Mouse (Mus musculus) retina, postnatal 1 day (tissue): ENCODE measurements at regions not wholly inside any gene's neighbourhood (a gene's known extent, or its start where the extent isn't known, plus 50 kb on each side); places are given as distances from the start of the nearest gene placed in this dataset.
"Not testable (repeated sequence)": the region's sequence is repeated elsewhere in the genome, so short reads cannot be mapped to it uniquely, and the experiment has no call there.

Experiments
- DNase-seq: peaks from one replicate; pipeline ENCODE4 v3.0.0-alpha.2; 2012

- peak; percentile 76 for DNase-seq
Observed at GRCm38 (mm10) chr8:126081279-126081678, 86.3 kb downstream of the Kcnk1 start.

DNA sequence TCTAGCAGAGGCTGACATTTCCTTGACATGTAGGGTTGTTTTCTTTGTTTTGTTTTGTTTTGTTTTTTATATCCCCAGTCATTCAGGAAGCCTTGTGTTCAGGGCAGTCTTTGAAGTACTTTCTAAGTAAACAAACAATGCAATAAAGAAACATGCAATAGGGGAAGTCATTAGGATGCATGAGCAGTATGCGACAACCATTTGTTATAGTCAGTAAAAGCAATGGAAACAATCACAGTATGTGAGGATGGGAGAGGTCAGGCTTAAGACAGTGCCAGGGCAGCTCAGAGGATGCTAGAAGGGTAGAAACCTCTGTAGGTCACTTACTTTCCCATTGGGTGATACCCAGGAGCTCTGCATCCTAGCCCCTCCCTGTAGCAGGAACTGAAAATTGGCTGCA, 87.9 kb downstream of the Kcnk1 start:
- no peak for DNase-seq

GRCm38 (mm10) chr8:126090772-126091171, 95.8 kb downstream of the Kcnk1 start:
- no peak for DNase-seq

DNA sequence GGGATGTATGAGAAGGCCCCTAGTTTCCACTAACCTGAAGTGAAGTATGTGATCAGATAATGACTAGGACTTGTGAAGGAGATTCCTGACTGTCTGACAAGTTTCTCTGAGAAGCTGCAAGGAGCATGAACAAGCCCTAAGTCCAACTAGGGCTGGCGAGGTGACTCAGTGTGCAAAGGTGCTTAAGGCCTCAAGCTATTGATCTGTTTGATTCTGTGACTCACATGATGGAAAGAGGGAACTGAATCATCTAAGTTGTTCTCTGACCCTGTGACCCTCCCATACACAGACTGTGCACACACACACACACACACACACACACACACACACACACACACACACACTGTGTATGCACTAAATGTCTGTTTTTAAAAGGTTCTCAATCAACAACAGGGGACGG, 99.0 kb downstream of the Kcnk1 start:
- DNase-seq: no peak

GRCm38 (mm10) chr8:126096056-126096455, 101.1 kb downstream of the Kcnk1 start:
- DNase-seq: no peak

GRCm38 (mm10) chr8:126096636-126097170, 101.7 kb downstream of the Kcnk1 start:
- DNase-seq: no peak

DNA sequence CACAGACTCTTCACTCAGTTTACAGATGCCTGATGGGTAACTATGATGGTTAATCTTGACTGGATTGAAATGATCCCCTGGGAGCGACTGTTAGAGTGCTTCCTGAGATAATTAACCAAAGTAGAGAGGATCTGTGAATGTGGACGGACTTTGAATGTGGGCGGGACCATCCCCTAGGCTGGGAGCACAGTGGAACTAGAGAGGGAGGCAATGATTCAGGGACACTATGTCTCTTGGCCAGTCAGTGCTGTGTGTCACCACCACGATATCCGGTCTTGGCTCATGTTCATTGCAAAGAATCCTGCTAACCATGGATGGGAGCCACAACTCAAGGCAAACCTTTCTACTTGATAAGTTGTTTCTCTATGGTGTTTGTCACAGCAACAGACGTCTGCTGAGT, 103.9 kb downstream of the Kcnk1 start:
- DNase-seq: no peak

GRCm38 (mm10) chr8:126099889-126100288, 104.9 kb downstream of the Kcnk1 start:
- DNase-seq: no peak

- DNase-seq: no peak
Observed at GRCm38 (mm10) chr8:126105043-126105442, 110.1 kb downstream of the Kcnk1 start.

GRCm38 (mm10) chr8:126126041-126126440, 131.1 kb downstream of the Kcnk1 start:
- DNase-seq: no peak

DNA sequence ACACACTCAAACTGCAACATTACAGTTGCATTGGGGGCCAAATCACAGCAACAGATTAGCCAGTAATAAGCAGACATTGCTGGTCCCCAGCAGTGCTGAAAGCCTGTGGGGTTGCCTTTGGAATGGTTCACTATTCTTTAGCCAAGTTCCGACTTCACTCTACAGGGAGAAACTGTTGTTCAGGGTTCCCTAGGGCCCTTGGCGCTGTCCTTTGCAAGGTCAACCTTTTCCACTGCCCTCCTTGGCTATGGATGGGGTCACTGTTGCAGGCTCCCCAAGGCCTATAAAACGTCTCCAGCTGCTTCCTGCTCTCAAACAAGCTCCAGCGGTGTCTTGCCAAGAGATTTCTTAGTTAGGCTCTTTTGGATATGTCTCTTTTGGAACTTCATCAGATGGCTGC, 137.1 kb downstream of the Kcnk1 start:
- DNase-seq: no peak

DNA sequence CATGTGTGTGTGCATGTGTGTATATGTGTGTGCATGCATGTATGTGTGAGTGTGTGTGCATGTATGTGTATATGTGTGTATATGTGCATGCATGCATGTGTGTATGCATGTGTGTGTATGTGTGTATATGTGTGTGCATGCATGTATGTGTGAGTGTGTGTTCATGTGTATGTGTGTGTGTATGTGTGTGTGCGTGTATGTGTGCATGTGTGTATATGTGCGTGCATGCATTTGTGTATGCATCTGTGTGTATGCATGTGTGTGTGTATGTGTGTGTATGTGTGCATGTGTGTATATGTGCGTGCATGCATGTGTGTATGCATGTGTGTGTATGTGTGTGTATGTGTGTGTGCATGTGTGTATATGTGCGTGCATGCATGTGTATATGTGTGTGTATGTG, 137.9 kb downstream of the Kcnk1 start:
- DNase-seq: not testable (repeated sequence)

DNA sequence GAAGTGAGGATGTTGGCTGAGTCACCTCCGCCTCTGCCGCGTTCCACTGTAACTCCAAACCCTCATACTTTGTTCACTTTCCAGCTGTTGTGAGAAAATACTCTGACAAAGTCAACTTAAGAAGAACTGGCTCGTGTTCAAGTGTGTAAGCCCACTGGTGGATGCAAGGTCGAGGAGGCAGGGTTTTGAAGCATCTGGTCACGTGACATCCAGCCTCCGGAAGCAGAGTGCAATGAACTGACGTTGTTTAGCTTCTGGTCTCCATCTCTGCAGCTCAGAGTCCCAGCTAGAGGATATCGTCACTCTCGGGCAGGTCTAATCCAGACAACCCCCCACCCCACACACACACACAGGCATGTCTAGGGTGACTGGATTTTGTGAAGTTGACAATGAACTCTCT, 140.1 kb downstream of the Kcnk1 start:
- no peak for DNase-seq

GRCm38 (mm10) chr8:126135573-126135972, 140.6 kb downstream of the Kcnk1 start:
- no peak for DNase-seq

DNA sequence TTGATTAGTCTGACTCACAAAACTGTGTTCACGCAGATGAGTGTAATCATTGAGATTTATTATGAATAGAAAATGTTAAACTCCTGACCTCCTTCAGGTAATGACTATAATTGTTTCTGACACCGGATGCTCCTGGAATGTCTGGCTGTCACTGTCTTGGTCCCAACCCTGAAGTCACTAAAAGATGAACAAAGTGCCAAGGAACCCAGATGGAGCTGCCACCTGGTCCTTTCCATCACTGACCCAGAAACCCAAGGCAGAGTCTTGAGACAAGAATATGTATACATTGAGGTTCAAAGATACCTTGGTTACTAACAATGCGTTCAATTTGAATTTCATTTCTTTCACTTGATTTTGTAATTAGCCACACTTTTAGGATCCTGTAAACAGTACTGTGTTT, 142.0 kb downstream of the Kcnk1 start:
- no peak for DNase-seq

- peak; percentile 26 for DNase-seq
Observed at GRCm38 (mm10) chr8:126137452-126137851, 142.5 kb downstream of the Kcnk1 start.

- DNase-seq: peak; percentile 62
Observed at GRCm38 (mm10) chr8:126138645-126139545, 143.9 kb downstream of the Kcnk1 start.

GRCm38 (mm10) chr8:126139546-126139870, 144.5 kb downstream of the Kcnk1 start:
- DNase-seq: no peak

GRCm38 (mm10) chr8:126140998-126141397, 146.0 kb downstream of the Kcnk1 start:
- DNase-seq: no peak

GRCm38 (mm10) chr8:126151527-126151926, 146.8 kb upstream of the Slc35f3 start:
- DNase-seq: no peak

DNA sequence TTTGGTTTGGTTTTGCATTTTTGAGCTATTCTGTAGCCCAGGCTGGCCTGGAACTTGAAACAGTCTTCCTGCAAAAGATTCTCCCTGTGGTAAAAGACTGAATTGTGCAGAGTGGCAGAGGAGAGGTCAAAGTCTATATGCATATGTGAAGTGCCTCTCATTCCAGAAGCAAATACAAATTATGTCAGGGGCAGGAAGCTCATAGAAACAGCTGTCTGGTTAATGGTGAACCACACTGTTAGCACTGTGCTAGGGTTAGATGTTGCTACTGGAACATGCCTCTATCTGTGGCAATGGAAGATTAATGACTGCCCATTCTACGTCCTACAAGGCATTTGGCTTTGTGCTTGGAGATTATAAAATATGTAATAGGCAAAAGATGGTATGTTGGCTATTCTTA, 144.4 kb upstream of the Slc35f3 start:
- DNase-seq: no peak

DNA sequence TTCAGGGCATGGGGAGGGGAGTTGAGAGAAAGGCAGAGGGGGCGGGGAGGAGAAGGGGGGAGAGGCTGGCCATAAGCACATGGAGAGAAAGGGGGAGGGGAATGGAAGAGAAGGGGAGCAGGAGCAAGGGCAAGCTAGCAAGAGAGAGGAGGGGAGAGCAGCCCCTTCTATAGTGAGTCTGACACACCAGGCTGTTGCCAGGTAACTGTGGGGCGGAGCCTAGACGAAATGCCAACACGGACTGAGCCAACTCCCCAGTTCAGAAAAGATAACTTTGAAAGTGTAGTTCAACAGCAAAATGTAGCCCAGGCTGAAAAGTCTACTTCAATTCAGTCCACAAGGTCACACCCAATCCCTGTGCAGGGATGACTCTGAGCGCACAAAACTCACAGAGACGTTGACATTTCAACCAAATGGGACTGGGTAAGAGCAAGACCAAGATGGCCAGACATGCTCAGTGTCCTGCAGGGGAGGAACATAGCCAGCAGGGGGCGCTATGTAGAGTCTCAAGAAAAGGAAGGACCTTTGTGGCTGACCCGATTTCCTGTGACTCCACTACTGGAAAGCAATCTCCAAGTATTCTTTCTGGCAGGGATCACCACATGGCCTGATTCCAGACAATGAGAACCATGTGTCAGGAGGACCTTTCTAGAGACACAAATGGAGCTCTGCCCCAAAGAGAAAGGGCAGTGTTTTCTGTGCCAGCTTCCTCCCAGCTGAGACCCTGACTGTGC, 140.7 kb upstream of the Slc35f3 start:
- DNase-seq: peak; percentile 43

DNA sequence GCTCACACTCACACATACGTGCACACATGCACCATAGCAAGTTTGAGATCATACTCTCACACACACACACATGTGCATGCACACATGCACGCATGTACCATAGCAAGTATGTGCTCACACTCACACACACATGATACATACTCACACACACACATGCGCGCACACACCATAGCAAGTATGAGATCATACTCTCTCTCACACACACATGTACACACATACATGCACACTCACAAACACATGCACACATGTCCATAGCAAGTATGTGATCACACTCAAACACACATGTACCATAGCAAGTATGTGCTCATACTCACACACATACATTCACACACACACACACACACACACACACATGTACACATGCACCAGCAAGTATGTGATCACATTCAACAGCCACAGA, 138.9 kb upstream of the Slc35f3 start:
- no peak for DNase-seq

DNA sequence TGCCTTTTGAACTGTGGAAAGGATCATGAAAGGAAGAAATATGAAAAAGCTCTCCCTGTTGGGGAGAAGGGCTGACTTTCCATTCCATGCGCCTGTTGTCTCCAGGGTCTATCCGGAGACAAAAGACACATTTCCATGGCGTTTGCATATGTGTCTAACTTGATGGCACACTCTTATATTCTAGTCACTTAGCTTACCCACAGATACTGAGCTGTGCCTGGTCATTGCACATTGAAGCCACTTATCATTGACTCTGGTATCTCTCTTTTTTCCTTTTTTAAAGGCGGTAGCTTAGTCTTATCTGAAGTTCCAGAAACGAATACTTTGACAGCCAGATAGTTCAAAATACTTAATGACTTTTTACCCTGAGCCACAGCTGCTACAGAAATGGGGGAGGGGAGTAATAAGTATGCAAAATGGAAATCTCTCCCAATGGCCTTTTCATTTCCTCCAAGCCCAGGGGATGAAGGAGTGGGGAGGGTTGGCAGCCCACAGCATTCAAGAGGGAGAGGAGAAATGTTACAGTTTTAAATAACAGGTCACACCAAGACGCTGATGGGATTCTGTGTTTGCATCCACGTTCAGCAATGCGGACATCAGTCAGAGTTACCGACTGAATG, 137.9 kb upstream of the Slc35f3 start:
- no peak for DNase-seq
